Mouse (Mus musculus) layer of hippocampus, adult 18-20 months (tissue): ENCODE data around the gene Prickle1. TPM values are rescaled to one million over a fixed set of nuclear protein-coding genes. Genes with fewer than 3 reads are reported as not detected.

Source experiments
- DNase-seq, 2 experiments: peaks; one replicate each; pipeline ENCODE4 v3.0.0; 2022; ENCODE audit warnings: low spot score in 2 of 2
- total RNA-seq, 2 experiments: library from RNA; stranded (reverse); gene quantifications; 2 replicates each; pipeline ENCODE4 v1.2.3; 2021

Gene Prickle1
- total RNA-seq, 2 experiments from 2014 or later, result 74.6 to 76.6 TPM

GRCm38 (mm10) chr15:93512437-93512836 lies 83.3 kb downstream of the Prickle1 start:
- no peak for DNase-seq

GRCm38 (mm10) chr15:93510690-93511336 lies 84.9 kb downstream of the Prickle1 start:
- no peak for DNase-seq

- DNase-seq, result peak in 1 of 2 experiments; percentile 65
These were observed 90.9 kb downstream of the Prickle1 start for GRCm38 (mm10) chr15:93504808-93505207.

GRCm38 (mm10) chr15:93503201-93503745 lies 92.4 kb downstream of the Prickle1 start:
- no peak for DNase-seq

- DNase-seq, result no peak
These were observed 93.0 kb downstream of the Prickle1 start for GRCm38 (mm10) chr15:93502703-93503102.

GRCm38 (mm10) chr15:93499866-93500265 lies 95.8 kb downstream of the Prickle1 start:
- DNase-seq, result no peak

GRCm38 (mm10) chr15:93494700-93495099 lies 101.0 kb downstream of the Prickle1 start:
- DNase-seq, result no peak

GRCm38 (mm10) chr15:93489597-93489996 lies 106.1 kb downstream of the Prickle1 start:
- DNase-seq, result no peak

- DNase-seq, result no peak
These were observed 109.6 kb downstream of the Prickle1 start for GRCm38 (mm10) chr15:93486066-93486465.

GRCm38 (mm10) chr15:93485252-93485651 lies 110.4 kb downstream of the Prickle1 start:
- DNase-seq, result no peak

GRCm38 (mm10) chr15:93484261-93484710 lies 111.4 kb downstream of the Prickle1 start:
- no peak for DNase-seq

GRCm38 (mm10) chr15:93481112-93481511 lies 114.6 kb downstream of the Prickle1 start:
- no peak for DNase-seq

- peak; percentile 33 to 71 for DNase-seq
These were observed 116.2 kb downstream of the Prickle1 start for GRCm38 (mm10) chr15:93479445-93479844.

GRCm38 (mm10) chr15:93478676-93479075 lies 117.0 kb downstream of the Prickle1 start:
- no peak for DNase-seq

- DNase-seq, result no peak
These were observed 118.0 kb downstream of the Prickle1 start for GRCm38 (mm10) chr15:93477729-93478128.

GRCm38 (mm10) chr15:93475688-93476087 lies 120.0 kb downstream of the Prickle1 start:
- no peak for DNase-seq

GRCm38 (mm10) chr15:93474277-93474676 lies 121.4 kb downstream of the Prickle1 start:
- no peak for DNase-seq

- no peak for DNase-seq
These were observed 123.6 kb downstream of the Prickle1 start for GRCm38 (mm10) chr15:93472089-93472488.

GRCm38 (mm10) chr15:93471651-93472050 lies 124.0 kb downstream of the Prickle1 start:
- DNase-seq, result no peak

GRCm38 (mm10) chr15:93461066-93461465 lies 134.6 kb downstream of the Prickle1 start:
- no peak for DNase-seq

- DNase-seq, result no peak
These were observed 136.3 kb downstream of the Prickle1 start for GRCm38 (mm10) chr15:93459422-93459821.

GRCm38 (mm10) chr15:93456005-93456404 lies 139.7 kb downstream of the Prickle1 start:
- no peak for DNase-seq

GRCm38 (mm10) chr15:93453296-93453695 lies 142.4 kb downstream of the Prickle1 start:
- DNase-seq, result no peak
